Mouse (Mus musculus) midbrain, embryonic 11.5 days (tissue): ENCODE measurements around the gene Ifit1bl2. TPM values are rescaled to one million over a fixed set of nuclear protein-coding genes. Genes with fewer than 3 reads are reported as not detected.
A peak's percentile ranks its signal among the peaks of the same experiment; 100 is the strongest.

ENCODE experiments used
- ATAC-seq: fragments of 200-750 bp; cut with Nextera tagmentation; 2 replicates; pipeline ENCODE4 v1.8.0; 2017; ENCODE audit warnings: moderate TSS enrichment, moderate library complexity; ENCODE audit not compliant: low FRiP score
- DNase-seq: peaks from one replicate; pipeline ENCODE4 v3.0.0; 2015; ENCODE audit warnings: low spot score; ENCODE audit errors: missing footprints
- H3K27ac ChIP-seq: fragments of 300-500 bp; sonication (generic); 2 replicates; pipeline ENCODE4 v1.5.1; 2014; ENCODE audit warnings: low read depth, low read length
- H3K27me3 ChIP-seq: fragments of 300-500 bp; sonication (generic); 2 replicates; pipeline ENCODE4 v1.6.1; 2014; ENCODE audit warnings: mild to moderate bottlenecking, low read length, moderate library complexity, mixed read lengths; ENCODE audit not compliant: control insufficient read depth, insufficient read depth
- H3K36me3 ChIP-seq: fragments of 300-500 bp; sonication (generic); 2 replicates; pipeline ENCODE4 v1.6.1; 2014; ENCODE audit warnings: mild to moderate bottlenecking, low read length, moderate library complexity, mixed read lengths; ENCODE audit not compliant: control insufficient read depth, insufficient read depth
- H3K4me1 ChIP-seq: fragments of 300-500 bp; sonication (generic); 2 replicates; pipeline ENCODE4 v1.6.1; 2014; ENCODE audit warnings: low read length; ENCODE audit not compliant: control insufficient read depth, insufficient read depth
- H3K4me2 ChIP-seq: fragments of 300-500 bp; sonication (generic); 2 replicates; pipeline ENCODE4 v1.6.1; 2014; ENCODE audit warnings: mild to moderate bottlenecking, moderate library complexity
- H3K4me3 ChIP-seq: fragments of 300-500 bp; sonication (generic); 2 replicates; pipeline ENCODE4 v1.5.1; 2014; ENCODE audit warnings: low read depth, low read length
- H3K9ac ChIP-seq: fragments of 300-500 bp; sonication (generic); 2 replicates; pipeline ENCODE4 v1.6.1; 2014; ENCODE audit warnings: low read length
- H3K9me3 ChIP-seq: fragments of 300-500 bp; sonication (generic); 2 replicates; pipeline ENCODE4 v1.6.1; 2016; ENCODE audit warnings: low read length; ENCODE audit not compliant: control insufficient read depth
- WGBS: fragments of 180-500 bp; shearing (Covaris S2); extraction: QIAGEN DNeasy Blood & Tissue Kit; methylation state at CpG from one replicate; pipeline ENCODE4 v1.1.7; 2014; 5-methylcytosine and 5-hydroxymethylcytosine counted together
- polyA plus RNA-seq: library from polyadenylated mRNA; unstranded; fragments of >200 nt; fragmentation: Nextera tagmentation; extraction: Ambion mirVana; gene quantifications from 2 replicates; pipeline ENCODE4 v1.2.1, GENCODE M21; 2014

Gene Ifit1bl2
- 0.25 TPM in 1 of 2 replicates, not detected in the other for polyA plus RNA-seq

- no peaks in the 10 kb centered on the region for H3K9me3 ChIP-seq
- ATAC-seq (no peak), DNase-seq (no peak)
- H3K27ac ChIP-seq = no peak within 1 kb of the TSS
- H3K4me1 ChIP-seq = no peaks in the 10 kb centered on the region
- H3K27me3 ChIP-seq = no peaks in the 10 kb centered on the region
- H3K4me2 ChIP-seq = no peak within 1 kb of the TSS
- H3K9ac ChIP-seq = no peak within 1 kb of the TSS
- WGBS = 74% methylated on average over 4 of the region's 4 CpGs
- H3K36me3 ChIP-seq = no peaks in the 10 kb centered on the region
- H3K4me3 ChIP-seq = no peak within 1 kb of the TSS
Measured at GRCm38 (mm10) chr19:34640623-34641022, at the start of gene Ifit1bl2, which contains the start of gene Ifit1. Gene Ifit1bl2, minus strand, starts transcription at chr19:34640743. Gene Ifit1, plus strand, starts transcription at chr19:34640871.

- Histone ChIP-seq H3K9ac (no peak overlapping the region), H3K9me3 (no peaks in the 10 kb centered on the region), H3K27me3 (no peaks in the 10 kb centered on the region), H3K4me3 (no peak overlapping the region), H3K36me3 (no peaks in the 10 kb centered on the region), H3K27ac (no peak overlapping the region), H3K4me1 (no peaks in the 10 kb centered on the region), H3K4me2 (no peak overlapping the region)
- 95% methylated on average over 1 of the region's 1 CpGs for WGBS
- ATAC-seq (no peak), DNase-seq (no peak)
Measured at GRCm38 (mm10) chr19:34685530-34685929, 45.0 kb upstream of the Ifit1bl2 start.

GRCm38 (mm10) chr19:34684857-34685256 lies 44.3 kb upstream of the Ifit1bl2 start:
- Histone ChIP-seq H3K9ac (no peak overlapping the region), H3K4me3 (no peak overlapping the region), H3K9me3 (no peaks in the 10 kb centered on the region), H3K27me3 (no peaks in the 10 kb centered on the region), H3K4me2 (no peak overlapping the region), H3K27ac (no peak overlapping the region), H3K4me1 (no peaks in the 10 kb centered on the region), H3K36me3 (no peaks in the 10 kb centered on the region)
- no peak for DNase-seq
- no peak for ATAC-seq
- WGBS = 38% methylated on average over 1 of the region's 1 CpGs

- Histone ChIP-seq H3K9ac (no peak overlapping the region), H3K27me3 (no peaks in the 10 kb centered on the region), H3K27ac (no peak overlapping the region), H3K4me2 (no peak overlapping the region), H3K4me1 (no peaks in the 10 kb centered on the region), H3K36me3 (no peaks in the 10 kb centered on the region), H3K9me3 (no peaks in the 10 kb centered on the region), H3K4me3 (no peak overlapping the region)
- WGBS = 93% methylated on average over 4 of the region's 4 CpGs
- no peak for DNase-seq
- no peak for ATAC-seq
Measured at GRCm38 (mm10) chr19:34678428-34678827, 37.9 kb upstream of the Ifit1bl2 start.

GRCm38 (mm10) chr19:34673476-34673875 lies 32.9 kb upstream of the Ifit1bl2 start:
- Histone ChIP-seq H3K9me3 (no peaks in the 10 kb centered on the region), H3K27ac (no peak overlapping the region), H3K4me2 (no peak overlapping the region), H3K27me3 (no peaks in the 10 kb centered on the region), H3K4me3 (no peak overlapping the region), H3K9ac (no peak overlapping the region), H3K36me3 (no peaks in the 10 kb centered on the region), H3K4me1 (no peaks in the 10 kb centered on the region)
- ATAC-seq (no peak), DNase-seq (no peak)
- WGBS = 70% methylated on average over 7 of the region's 7 CpGs

GRCm38 (mm10) chr19:34666127-34666526 lies 25.6 kb upstream of the Ifit1bl2 start:
- no peak for ATAC-seq
- Histone ChIP-seq H3K9ac (no peak overlapping the region), H3K36me3 (no peaks in the 10 kb centered on the region), H3K27me3 (no peaks in the 10 kb centered on the region), H3K9me3 (no peaks in the 10 kb centered on the region), H3K4me2 (no peak overlapping the region), H3K4me3 (no peak overlapping the region), H3K27ac (no peak overlapping the region), H3K4me1 (no peaks in the 10 kb centered on the region)
- DNase-seq = peak; percentile 97
- WGBS = 2% methylated on average over 5 of the region's 5 CpGs

GRCm38 (mm10) chr19:34662740-34663139 lies 22.2 kb upstream of the Ifit1bl2 start:
- Histone ChIP-seq H3K9me3 (no peaks in the 10 kb centered on the region), H3K4me1 (no peaks in the 10 kb centered on the region), H3K9ac (no peak overlapping the region), H3K36me3 (no peaks in the 10 kb centered on the region), H3K4me2 (no peak overlapping the region), H3K4me3 (no peak overlapping the region), H3K27ac (no peak overlapping the region), H3K27me3 (no peaks in the 10 kb centered on the region)
- WGBS = 61% methylated on average over 5 of the region's 5 CpGs
- DNase-seq (no peak), ATAC-seq (no peak)

GRCm38 (mm10) chr19:34662067-34662507 lies 21.5 kb upstream of the Ifit1bl2 start:
- Histone ChIP-seq H3K27ac (no peak overlapping the region), H3K36me3 (no peaks in the 10 kb centered on the region), H3K9me3 (no peaks in the 10 kb centered on the region), H3K4me3 (peak overlapping the region; percentile 19; the same call in 1 of the 2 replicates), H3K4me1 (no peaks in the 10 kb centered on the region), H3K9ac (no peak overlapping the region), H3K27me3 (no peaks in the 10 kb centered on the region), H3K4me2 (peak overlapping the region; percentile 36)
- WGBS = 17% methylated on average over 13 of the region's 13 CpGs
- peak; percentile 95 for DNase-seq
- ATAC-seq = peak; percentile 91

- Histone ChIP-seq H3K4me2 (no peak overlapping the region), H3K9ac (no peak overlapping the region), H3K9me3 (no peaks in the 10 kb centered on the region), H3K27ac (no peak overlapping the region; the same call in 1 of the 2 replicates), H3K4me1 (no peaks in the 10 kb centered on the region), H3K4me3 (no peak overlapping the region), H3K36me3 (no peaks in the 10 kb centered on the region), H3K27me3 (no peaks in the 10 kb centered on the region)
- ATAC-seq (peak; percentile 83), DNase-seq (no peak)
- 19% methylated on average over 2 of the region's 2 CpGs for WGBS
Measured at GRCm38 (mm10) chr19:34656511-34657298, 16.2 kb upstream of the Ifit1bl2 start.
